Mouse (Mus musculus) ES-Bruce4 (cell line): ENCODE measurements around the gene Col20a1. TPM values are rescaled to one million over a fixed set of nuclear protein-coding genes. Genes with fewer than 3 reads are reported as not detected.
A peak's percentile ranks its signal among the peaks of the same experiment; 100 is the strongest.

Experiments used
- H3K27ac ChIP-seq: 2 replicates; pipeline ENCODE4 v1.5.1; 2012; ENCODE audit warnings: low read length, inconsistent platforms; ENCODE audit not compliant: insufficient read depth
- H3K27me3 ChIP-seq: 2 replicates; pipeline ENCODE4 v1.6.1; 2012; ENCODE audit warnings: mild to moderate bottlenecking, low read length, inconsistent platforms; ENCODE audit not compliant: control insufficient read depth, poor library complexity, insufficient read depth, severe bottlenecking
- H3K36me3 ChIP-seq: 2 replicates; pipeline ENCODE4 v1.6.1; 2012; ENCODE audit warnings: inconsistent platforms, mild to moderate bottlenecking, low read length, moderate library complexity; ENCODE audit not compliant: control insufficient read depth, poor library complexity, insufficient read depth, severe bottlenecking
- H3K4me1 ChIP-seq: one replicate; pipeline ENCODE4 v1.8.1; 2011; ENCODE audit warnings: low read length; ENCODE audit not compliant: control insufficient read depth, insufficient read depth
- H3K4me3 ChIP-seq: 2 replicates; pipeline ENCODE4 v1.5.1; 2011; ENCODE audit warnings: low read depth, mild to moderate bottlenecking, low read length
- H3K9ac ChIP-seq: 2 replicates; pipeline ENCODE4 v1.6.1; 2012; ENCODE audit warnings: low read depth, mild to moderate bottlenecking, inconsistent platforms; ENCODE audit not compliant: poor library complexity, severe bottlenecking
- H3K9me3 ChIP-seq: replicated peaks from 2 replicates; pipeline ENCODE4 v1.6.1; 2012; ENCODE audit warnings: mild to moderate bottlenecking, low read length, inconsistent platforms; ENCODE audit not compliant: control insufficient read depth, poor library complexity, insufficient read depth, severe bottlenecking
- CTCF ChIP-seq: IDR thresholded peaks from one replicate; pipeline ENCODE4 v1.8.1; 2011; ENCODE audit warnings: low read depth, low read length
- EP300 ChIP-seq: IDR thresholded peaks from 2 replicates; pipeline ENCODE4 v1.6.1; 2011; ENCODE audit warnings: low read depth, low read length; ENCODE audit not compliant: insufficient read depth
- POLR2A ChIP-seq: IDR thresholded peaks from one replicate; pipeline ENCODE4 v1.8.1; 2011; ENCODE audit warnings: low read length; ENCODE audit not compliant: insufficient read depth
- polyA plus RNA-seq: library from polyadenylated mRNA; stranded (reverse); fragments of >200 nt; gene quantifications from 2 replicates; pipeline ENCODE4 v1.2.4, GENCODE M21; 2011; ENCODE audit warnings: low read depth; ENCODE audit not compliant: missing spikeins, insufficient read depth, insufficient read length

Col20a1 gene
- polyA plus RNA-seq, 1 experiment: 0.79 TPM

DNA sequence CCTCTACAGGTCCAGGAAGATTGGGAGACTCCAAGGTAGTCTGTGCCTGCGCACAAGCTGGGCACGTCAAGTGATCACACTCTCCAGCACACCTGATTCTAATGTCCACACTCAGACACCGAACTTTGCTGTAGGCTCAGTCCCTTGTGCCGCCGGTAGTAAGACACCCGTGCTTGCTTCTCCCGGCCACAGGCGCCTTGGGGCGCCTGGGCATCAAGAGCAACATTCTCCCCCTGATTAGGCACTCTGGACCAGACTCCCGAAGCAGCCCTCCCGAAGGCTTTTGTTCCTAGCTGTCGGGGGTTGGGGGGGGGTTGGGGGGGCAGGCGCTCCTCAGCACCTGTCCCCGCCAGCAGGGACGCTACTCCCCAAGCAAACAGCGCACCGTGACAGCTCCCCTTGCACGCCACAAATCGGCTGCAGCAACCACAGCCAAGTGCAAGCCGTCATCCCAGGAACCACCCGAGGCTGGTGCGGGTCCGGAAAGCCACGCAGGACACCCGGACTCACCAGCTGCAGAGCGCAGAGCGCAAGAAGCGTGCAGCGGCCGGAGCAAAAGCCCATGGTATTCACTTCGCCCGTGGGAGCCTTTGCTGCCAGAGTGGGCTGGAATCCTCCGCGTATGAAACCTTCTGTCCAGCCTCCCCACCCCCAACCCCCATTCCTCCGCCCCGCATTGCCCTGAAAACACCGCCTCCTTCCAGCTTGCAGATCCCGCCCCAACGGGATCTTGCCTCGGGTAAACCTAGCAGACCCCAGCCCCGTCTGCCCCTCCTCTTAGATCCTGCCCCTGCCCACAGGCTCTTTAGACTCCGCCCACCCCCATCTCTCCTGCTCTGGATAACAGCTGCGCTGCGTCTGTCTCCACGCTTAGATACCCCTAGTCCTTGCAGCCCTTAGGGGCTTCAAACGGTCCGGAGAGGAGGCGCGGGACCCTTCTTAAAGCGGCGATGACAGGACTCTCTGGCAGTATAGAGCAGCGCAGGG is 32.0 kb upstream of the Col20a1 start, which contains the start of gene Nkain4:
TSS of gene Nkain4 (minus strand) at position 639 of the 987 bp plus-strand sequence.
- Histone ChIP-seq H3K9ac (peak within 1 kb of the TSS; percentile 14), H3K36me3 (no peaks in the 10 kb centered on the region), H3K4me3 (peak within 1 kb of the TSS; percentile 55), H3K4me1 (peaks cover 8% of the 10 kb centered on the region), H3K27ac (peak within 1 kb of the TSS; percentile 81), H3K27me3 (no peaks in the 10 kb centered on the region), H3K9me3 (no peaks in the 10 kb centered on the region)
- TF ChIP-seq POLR2A (no peak), EP300 (no peak), CTCF (no peak)

DNA sequence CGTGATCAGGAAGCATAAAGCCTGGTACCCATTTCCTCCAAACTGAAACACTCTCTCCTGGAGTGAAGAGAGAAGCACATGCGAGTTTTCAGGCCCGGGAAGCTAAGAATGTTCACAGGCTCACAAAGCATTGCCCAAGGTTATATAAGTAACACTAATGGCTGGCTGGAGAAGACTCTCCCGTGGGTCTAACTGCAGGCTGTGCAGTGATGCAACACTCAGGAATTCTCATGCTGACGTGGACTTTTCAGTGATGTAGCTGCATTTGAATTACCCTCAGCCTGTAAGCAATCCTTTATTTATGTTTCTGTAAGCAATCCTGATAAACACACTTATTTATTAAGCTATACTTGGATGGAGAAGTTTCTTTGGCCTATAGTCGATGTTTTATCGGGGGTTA is 26.7 kb upstream of the Col20a1 start:
- H3K9ac ChIP-seq: no peak overlapping the region
- H3K4me1 ChIP-seq: no peaks in the 10 kb centered on the region
- H3K27ac ChIP-seq: no peak overlapping the region
- no peaks in the 10 kb centered on the region for H3K9me3 ChIP-seq
- TF ChIP-seq POLR2A (no peak), EP300 (no peak), CTCF (no peak)
- no peaks in the 10 kb centered on the region for H3K36me3 ChIP-seq
- no peaks in the 10 kb centered on the region for H3K27me3 ChIP-seq
- no peak overlapping the region for H3K4me3 ChIP-seq

GRCm38 (mm10) chr2:180960187-180960586 is 26.1 kb upstream of the Col20a1 start:
- no peak overlapping the region for H3K9ac ChIP-seq
- no peaks in the 10 kb centered on the region for H3K4me1 ChIP-seq

GRCm38 (mm10) chr2:180962616-180963308 is 23.6 kb upstream of the Col20a1 start:
- H3K36me3 ChIP-seq: no peaks in the 10 kb centered on the region
- H3K4me3 ChIP-seq: no peak overlapping the region
- H3K4me1 ChIP-seq: no peaks in the 10 kb centered on the region
- H3K27me3 ChIP-seq: no peaks in the 10 kb centered on the region
- H3K27ac ChIP-seq: no peak overlapping the region
- TF ChIP-seq EP300 (no peak), CTCF (no peak), POLR2A (no peak)
- no peak overlapping the region for H3K9ac ChIP-seq
- no peaks in the 10 kb centered on the region for H3K9me3 ChIP-seq

More at GRCm38 (mm10) chr2:180960187-180960586, 26.1 kb upstream of the Col20a1 start:
- Histone ChIP-seq H3K9me3 (no peaks in the 10 kb centered on the region), H3K27me3 (no peaks in the 10 kb centered on the region), H3K4me3 (no peak overlapping the region), H3K36me3 (no peaks in the 10 kb centered on the region), H3K27ac (no peak overlapping the region)
- TF ChIP-seq EP300 (no peak), POLR2A (no peak), CTCF (no peak)

GRCm38 (mm10) chr2:180963956-180964355 is 22.4 kb upstream of the Col20a1 start:
- no peak overlapping the region for H3K4me3 ChIP-seq
- TF ChIP-seq EP300 (no peak), POLR2A (no peak), CTCF (peak; percentile 91)
- no peaks in the 10 kb centered on the region for H3K4me1 ChIP-seq
- H3K36me3 ChIP-seq: no peaks in the 10 kb centered on the region
- H3K9ac ChIP-seq: no peak overlapping the region
- H3K9me3 ChIP-seq: no peaks in the 10 kb centered on the region
- no peaks in the 10 kb centered on the region for H3K27me3 ChIP-seq
- no peak overlapping the region for H3K27ac ChIP-seq
